Mouse (Mus musculus): ENCODE data around the gene Cacna1h.

Cacna1h gene

DNA sequence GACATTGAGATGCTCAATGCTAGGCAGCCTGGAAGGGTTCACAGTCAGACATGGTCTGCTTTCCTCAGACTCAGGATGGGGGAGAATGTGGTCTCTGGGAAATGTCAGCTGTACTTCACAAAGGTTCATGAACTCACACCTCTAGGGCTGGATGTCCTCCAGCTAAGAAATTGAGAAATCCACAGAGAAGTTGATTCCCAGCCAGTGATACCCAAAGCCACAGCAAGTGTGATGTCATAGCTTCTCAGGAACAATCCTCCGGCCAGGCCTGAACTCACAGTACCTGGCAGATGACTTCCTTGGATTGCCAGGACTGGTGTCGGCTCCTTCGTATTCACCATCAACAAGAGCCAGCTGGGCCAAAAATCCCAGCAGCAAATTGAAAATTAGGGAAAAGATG, 12.3 kb upstream of the Cacna1h start:
- no peak for DNase-seq (ENCODE audit: low spot score in 2 of 2)

DNA sequence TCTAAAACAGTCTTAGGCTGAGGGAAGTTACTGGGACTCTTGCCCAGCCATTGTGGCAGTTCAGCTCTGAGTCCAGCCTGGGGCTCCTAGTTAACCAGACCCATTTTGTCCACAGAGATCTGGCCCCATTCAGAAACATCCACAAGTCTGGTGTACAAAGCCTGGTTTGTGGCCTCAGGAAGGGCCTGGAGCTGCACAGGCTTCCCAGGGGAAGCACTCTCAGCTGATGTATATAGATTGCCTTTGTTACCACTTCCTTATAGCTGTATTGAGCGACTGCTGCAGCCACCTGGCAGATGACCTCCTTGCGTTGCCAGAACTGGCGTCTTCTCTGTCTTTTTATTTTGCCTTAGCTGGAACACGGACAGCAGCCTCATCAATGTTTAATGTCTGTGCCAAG, 11.5 kb upstream of the Cacna1h start:
- DNase-seq (ENCODE audit: low spot score in 2 of 2): no peak

- no peak for DNase-seq (ENCODE audit: low spot score in 2 of 2)
Observed at GRCm38 (mm10) chr17:25442889-25443288, 9.3 kb upstream of the Cacna1h start.

DNA sequence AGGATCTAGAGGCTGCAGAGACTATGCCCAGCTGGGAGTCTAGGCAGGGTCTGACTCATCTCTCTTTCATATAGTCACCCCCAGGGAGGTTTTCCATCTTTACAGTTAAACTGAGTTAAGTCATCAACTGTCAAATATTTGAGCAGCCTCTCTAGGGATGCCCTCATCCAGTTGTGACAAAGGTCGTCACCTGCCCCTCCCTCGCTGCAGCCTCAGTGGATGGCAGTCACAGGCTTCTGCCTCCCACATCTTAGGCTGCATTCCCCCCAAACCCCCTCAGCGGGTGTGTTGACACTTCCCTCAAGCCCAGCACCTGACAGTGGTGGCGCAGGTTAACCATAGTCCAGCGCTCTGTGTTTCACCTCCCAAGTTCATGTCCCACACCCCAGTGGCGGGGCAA, 7.8 kb upstream of the Cacna1h start:
- DNase-seq (ENCODE audit: low spot score in 2 of 2): no peak

DNA sequence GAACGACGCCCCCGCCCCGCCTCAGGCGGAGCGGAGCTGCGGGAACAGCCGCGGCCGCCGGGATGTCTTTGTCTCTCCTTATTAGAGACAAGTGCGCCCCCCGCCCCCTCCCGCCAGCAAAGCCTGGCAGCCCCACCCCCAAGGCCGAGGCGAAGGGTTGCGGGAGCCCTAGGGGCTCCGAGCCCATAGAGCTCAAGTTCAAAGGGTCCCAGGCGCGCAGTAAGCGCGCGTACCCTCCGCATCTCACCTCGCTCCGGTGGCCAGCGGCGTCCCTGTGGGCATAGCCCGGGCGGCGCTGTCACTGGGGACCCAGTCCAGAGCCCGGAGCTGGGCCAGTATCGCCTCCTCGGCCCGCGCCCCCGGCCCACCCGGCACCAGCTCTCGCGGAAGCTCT, 363 bp downstream of the Cacna1h start:
- no peak for DNase-seq (ENCODE audit: low spot score in 2 of 2)

- peak in 1 of 2 experiments; percentile 46 for DNase-seq (ENCODE audit: low spot score in 2 of 2)
Observed at GRCm38 (mm10) chr17:25432433-25433181, 976 bp downstream of the Cacna1h start.

DNA sequence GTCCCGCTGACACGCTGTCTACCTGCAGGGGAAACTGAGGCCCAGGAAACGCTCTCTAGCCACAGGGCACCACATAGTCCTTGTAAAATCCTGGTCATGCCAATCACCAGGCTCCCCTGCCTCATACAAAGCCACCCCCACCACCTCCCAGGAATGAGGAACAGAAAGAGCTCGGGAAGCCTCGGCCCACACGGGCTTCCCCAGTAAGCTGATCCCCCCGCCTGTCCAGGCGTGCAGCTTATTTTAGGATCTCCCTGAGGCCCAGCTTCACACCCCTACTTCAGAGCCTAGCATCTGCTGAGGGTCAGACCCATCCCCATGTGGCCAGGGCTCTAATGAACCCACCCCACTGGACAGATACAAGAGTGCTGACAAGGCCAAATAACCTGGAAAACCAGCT, 3.0 kb downstream of the Cacna1h start:
- DNase-seq (ENCODE audit: low spot score in 2 of 2): no peak

DNA sequence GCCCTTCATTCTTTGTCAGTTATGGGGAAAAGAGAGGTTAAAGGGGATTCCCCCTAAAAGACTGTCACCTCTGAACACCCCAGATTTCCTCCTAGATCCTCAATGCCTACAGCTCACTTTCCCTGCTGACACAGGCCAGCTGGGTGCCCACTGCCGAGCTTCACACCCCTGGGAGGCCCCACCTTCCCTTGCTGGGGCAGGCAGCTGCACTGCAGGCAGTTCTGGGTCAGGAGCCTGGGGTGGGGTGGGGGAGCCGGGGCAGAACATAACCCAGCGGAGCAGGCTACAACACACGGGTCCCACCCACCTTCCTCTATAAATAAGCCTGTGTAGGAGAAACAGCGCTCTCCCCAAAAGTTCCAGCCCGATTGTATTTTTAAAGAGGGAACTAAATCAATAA, 3.7 kb downstream of the Cacna1h start:
- no peak for DNase-seq (ENCODE audit: low spot score in 2 of 2)

- no peak for DNase-seq (ENCODE audit: low spot score in 2 of 2)
Observed at GRCm38 (mm10) chr17:25429240-25429639, 4.3 kb downstream of the Cacna1h start.

DNA sequence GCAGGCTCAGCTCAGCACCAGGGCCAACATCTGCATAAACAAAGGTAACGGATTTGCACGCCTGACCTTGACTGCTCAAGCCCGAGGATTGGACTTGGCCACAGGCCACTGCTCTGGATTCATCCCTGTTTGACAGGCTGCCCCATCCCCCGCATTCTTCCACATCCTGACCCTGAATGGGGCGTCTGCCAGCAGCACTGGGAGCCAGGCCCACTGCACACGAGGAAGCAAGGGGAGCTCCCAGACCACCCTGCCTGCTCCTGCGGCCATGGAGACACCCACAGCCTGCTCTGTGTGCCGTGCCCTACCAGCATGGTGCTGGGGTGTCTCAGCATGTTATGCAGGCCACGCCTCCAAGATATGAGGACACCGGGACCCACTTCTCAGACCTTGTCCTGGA, 6.1 kb downstream of the Cacna1h start:
- DNase-seq (ENCODE audit: low spot score in 2 of 2): no peak

DNA sequence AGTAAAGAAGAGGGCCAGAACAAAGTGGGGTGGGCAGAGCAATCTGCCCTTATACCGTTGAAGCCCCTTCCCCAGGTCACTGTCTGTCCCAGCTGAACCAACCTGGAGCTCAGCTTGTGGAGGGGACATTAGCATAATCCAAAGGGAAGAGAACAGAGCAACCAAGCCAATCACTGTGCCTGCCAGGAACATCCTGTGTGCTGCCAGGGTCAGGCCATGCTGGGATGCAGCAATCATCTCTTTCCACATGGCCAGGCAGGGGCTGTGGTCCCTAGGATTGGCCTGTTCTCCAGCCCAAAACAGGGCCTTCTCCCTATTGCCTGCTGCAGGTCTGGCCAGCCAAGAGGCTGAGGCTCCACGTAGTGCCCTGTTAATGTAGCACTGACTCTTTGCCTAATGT, 7.6 kb downstream of the Cacna1h start:
- DNase-seq (ENCODE audit: low spot score in 2 of 2): no peak

DNA sequence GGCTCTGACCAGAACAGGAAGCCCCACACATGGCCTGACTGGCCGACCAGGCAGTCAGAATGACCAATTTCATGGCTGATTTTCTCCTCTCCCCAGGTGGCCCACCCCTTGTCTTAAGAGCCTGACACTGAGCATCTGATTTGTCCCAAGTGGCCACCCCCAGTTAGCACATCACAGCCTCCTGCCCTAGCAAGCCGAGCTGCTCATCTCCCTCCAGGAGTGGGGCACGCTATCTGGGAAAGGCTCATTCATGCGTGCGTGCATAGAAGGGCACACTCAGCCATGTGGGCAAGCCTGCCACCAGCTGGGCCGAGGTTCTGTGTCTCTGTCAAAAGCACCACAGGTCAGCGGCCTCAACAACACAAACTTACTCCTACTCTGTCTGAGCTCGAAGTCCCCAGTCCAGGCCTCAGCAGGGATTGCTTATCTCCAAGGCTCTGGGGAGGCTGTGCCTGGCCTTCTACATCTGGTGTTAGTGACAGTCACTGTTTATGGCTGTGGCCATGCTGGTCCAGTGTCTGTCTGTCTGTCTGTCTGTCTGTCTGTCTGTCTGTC, 9.0 kb downstream of the Cacna1h start:
- no peak for DNase-seq (ENCODE audit: low spot score in 2 of 2)

DNA sequence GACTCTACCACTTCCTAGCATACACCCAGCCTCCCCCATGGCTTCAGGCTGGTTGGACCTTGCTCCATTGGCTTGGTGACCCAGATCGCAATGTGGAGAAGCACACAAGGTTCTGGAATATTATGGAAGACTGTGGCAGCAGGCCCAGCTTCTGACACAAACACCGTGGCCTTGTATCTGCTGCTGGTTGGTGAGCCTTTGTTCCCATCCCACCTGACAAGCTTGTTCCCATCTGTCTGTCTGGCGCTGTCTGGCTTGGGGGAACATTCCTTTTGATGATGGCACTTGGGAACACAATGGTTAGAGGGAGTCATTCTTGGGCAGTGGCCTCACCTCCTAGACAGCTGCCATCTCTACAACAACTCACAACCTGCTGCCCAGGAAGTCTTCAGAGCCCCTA, 12.6 kb downstream of the Cacna1h start:
- no peak for DNase-seq (ENCODE audit: low spot score in 2 of 2)

- no peak for DNase-seq (ENCODE audit: low spot score in 2 of 2)
Observed at GRCm38 (mm10) chr17:25418926-25419325, 14.7 kb downstream of the Cacna1h start.

DNA sequence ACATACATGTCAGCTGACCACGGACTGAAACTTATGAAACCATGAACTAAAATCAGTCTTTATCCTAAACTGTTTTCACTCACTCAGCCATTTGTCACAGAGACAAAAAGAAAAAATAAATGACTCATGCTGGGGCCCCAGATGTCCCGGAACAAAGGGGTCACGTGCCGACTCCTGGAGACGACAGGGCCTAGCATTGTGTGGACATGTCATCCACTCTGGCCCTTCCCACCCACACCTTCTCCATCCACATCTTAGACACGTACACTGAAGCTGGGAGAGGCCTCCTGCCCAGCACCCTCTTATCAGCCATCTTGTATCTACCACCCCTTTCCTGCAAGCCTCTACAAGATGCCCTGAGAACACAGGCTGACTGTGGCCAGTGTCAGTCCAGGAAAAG, 15.6 kb downstream of the Cacna1h start:
- DNase-seq (ENCODE audit: low spot score in 2 of 2): peak in 1 of 2 experiments; percentile 63

DNA sequence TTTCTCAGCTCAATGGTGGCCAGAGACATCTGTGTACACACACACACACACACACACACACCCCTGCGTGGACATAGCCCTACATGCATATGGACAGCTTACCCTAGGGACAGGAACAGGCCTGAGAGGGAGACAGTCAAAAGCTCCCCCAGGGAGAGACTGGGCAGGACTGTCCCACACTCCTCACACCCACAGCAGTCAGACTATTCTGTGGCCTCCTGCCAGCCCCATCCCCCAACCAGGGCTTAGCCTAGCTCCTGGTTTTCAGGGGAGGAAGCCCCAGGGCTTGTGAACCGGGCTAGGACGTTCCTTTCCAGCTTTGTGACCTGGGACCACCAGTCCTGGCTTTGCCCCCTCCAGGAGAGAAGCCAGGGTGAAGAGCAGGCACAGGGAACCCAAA, 17.4 kb downstream of the Cacna1h start:
- DNase-seq (ENCODE audit: low spot score in 2 of 2): no peak

- DNase-seq (ENCODE audit: low spot score in 2 of 2): no peak
Observed at GRCm38 (mm10) chr17:25415421-25415913, 18.1 kb downstream of the Cacna1h start.

GRCm38 (mm10) chr17:25414917-25415316, 18.7 kb downstream of the Cacna1h start:
- DNase-seq (ENCODE audit: low spot score in 2 of 2): no peak

GRCm38 (mm10) chr17:25414209-25414608, 19.4 kb downstream of the Cacna1h start:
- no peak for DNase-seq (ENCODE audit: low spot score in 2 of 2)

DNA sequence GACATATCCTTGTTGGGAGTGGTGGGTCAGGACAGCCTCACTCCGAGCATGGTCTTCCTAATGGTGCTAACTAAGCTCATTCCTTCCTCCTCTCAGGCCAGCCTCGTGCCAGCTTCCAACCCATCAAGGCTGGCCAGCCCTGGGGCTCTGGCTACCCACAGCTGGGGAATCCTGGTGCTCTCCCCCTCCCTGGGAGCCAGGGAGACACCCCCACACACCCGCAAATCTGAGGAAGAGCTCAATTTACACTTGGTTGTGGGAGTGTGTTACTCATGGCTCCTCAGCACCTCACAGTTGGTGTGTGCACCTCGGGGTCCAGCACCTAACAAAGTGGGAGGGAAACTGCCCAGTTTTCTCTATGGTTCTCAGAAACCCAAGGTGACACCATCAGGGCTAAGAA, 22.3 kb downstream of the Cacna1h start:
- DNase-seq (ENCODE audit: low spot score in 2 of 2): no peak

GRCm38 (mm10) chr17:25410786-25411185, 22.8 kb downstream of the Cacna1h start:
- DNase-seq (ENCODE audit: low spot score in 2 of 2): no peak

DNA sequence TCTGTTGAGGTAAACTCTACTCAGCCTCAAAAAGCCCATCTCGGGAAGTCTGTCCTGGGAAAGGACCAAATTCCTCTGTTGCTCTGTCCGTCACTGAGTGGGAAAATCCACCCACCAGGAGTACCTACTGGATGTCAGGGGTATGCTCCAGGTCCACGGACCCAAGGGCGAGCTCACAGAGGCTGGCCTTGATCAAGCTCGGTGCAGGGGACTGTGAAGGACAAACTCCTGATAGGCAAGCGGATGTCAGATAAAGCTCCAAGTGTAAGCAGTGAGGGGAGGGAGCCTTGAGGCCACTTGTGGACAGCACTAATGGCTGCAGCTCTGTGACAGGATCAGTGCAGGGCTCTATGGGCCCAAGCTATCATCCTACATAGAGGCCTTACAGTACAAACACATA, 23.4 kb downstream of the Cacna1h start:
- no peak for DNase-seq (ENCODE audit: low spot score in 2 of 2)

GRCm38 (mm10) chr17:25409621-25410020, 24.0 kb downstream of the Cacna1h start:
- DNase-seq (ENCODE audit: low spot score in 2 of 2): no peak

All from urinary bladder, adult 18-20 months (tissue).